Mouse (Mus musculus): ENCODE results near the gene Hs3st2. TPM values are rescaled to one million over a fixed set of nuclear protein-coding genes. Genes with fewer than 3 reads are reported as not detected.
A peak's percentile ranks its signal among the peaks of the same experiment; 100 is the strongest.

The Hs3st2 gene
- polyA plus RNA-seq, 2 experiments, result 1.1 TPM

DNA sequence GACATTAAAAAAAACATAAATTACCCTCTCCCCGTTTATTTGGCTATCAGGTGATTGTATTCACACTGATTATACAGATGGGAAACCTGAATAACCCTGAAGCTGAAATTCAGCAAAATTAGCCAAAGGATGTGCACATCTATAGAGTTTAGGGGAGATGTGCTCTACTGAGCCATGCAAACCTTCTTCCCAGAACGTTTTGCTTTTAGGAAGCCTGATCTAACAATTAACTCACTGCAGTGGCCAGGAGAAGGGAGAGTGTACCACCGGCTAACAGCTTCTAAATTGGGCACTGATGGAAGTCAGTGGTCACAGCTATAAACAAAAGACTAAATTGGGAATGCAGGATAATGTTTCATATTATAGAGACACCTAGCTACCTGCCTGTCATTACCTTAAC lies 66.4 kb downstream of the Hs3st2 start:
- DNase-seq (ENCODE audit: low spot score) (no peak), ATAC-seq (ENCODE audit: low FRiP score, low read depth) (no peak)
- Histone ChIP-seq H3K9me3 (ENCODE audit: control insufficient read depth, low read length) (no peaks in the 10 kb centered on the region), H3K4me2 (replicated peaks; ENCODE audit: low read depth, low read length, severe bottlenecking) (no peak overlapping the region), H3K27ac (replicated peaks; ENCODE audit: low read depth, low read length) (no peak overlapping the region), H3K4me3 (replicated peaks; ENCODE audit: low read length) (no peak overlapping the region), H3K27me3 (ENCODE audit: control insufficient read depth, insufficient read depth, low read length) (no peaks in the 10 kb centered on the region), H3K4me1 (ENCODE audit: control insufficient read depth, insufficient read depth, low read length) (no peaks in the 10 kb centered on the region), H3K9ac (ENCODE audit: low read depth, low read length, severe bottlenecking) (no peak overlapping the region), H3K36me3 (ENCODE audit: control insufficient read depth, insufficient read depth, low read length) (no peaks in the 10 kb centered on the region)
- 40% methylated on average over 3 of the region's 3 CpGs for WGBS
- TF ChIP-seq POLR2A (IDR thresholded peaks at IDR 0.05; ENCODE audit: borderline replicate concordance, extremely low read depth, insufficient read depth, insufficient read length), result no peak

DNA sequence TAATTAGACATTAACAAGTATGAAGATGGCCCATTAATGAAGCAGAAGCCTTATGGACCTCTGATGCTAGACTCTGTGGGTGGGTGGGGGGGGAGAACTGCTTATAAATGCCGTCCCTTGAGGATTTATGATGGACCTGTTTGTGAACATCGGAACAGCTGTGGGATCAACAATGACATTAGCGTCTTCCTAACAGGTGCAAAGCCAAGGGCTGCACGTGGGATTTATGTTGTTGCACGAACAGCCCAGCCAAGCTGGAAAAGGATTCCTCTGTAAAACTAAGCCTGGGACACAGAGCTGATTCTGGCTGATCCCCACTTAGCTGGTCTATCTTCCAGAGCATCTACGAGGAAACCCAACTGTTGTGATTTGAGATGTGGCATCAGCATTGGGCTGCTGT lies 69.0 kb downstream of the Hs3st2 start:
- Histone ChIP-seq H3K4me2 (replicated peaks; ENCODE audit: low read depth, low read length, severe bottlenecking) (no peak overlapping the region), H3K27ac (replicated peaks; ENCODE audit: low read depth, low read length) (no peak overlapping the region), H3K36me3 (ENCODE audit: control insufficient read depth, insufficient read depth, low read length) (no peaks in the 10 kb centered on the region), H3K4me3 (replicated peaks; ENCODE audit: low read length) (no peak overlapping the region), H3K4me1 (ENCODE audit: control insufficient read depth, insufficient read depth, low read length) (no peaks in the 10 kb centered on the region), H3K9ac (ENCODE audit: low read depth, low read length, severe bottlenecking) (no peak overlapping the region), H3K9me3 (ENCODE audit: control insufficient read depth, low read length) (no peaks in the 10 kb centered on the region), H3K27me3 (ENCODE audit: control insufficient read depth, insufficient read depth, low read length) (no peaks in the 10 kb centered on the region)
- DNase-seq (ENCODE audit: low spot score) (peak; percentile 15), ATAC-seq (ENCODE audit: low FRiP score, low read depth) (no peak)
- no peak for TF ChIP-seq POLR2A (IDR thresholded peaks at IDR 0.05; ENCODE audit: borderline replicate concordance, extremely low read depth, insufficient read depth, insufficient read length)
- 62% methylated on average over 6 of the region's 6 CpGs for WGBS

DNA sequence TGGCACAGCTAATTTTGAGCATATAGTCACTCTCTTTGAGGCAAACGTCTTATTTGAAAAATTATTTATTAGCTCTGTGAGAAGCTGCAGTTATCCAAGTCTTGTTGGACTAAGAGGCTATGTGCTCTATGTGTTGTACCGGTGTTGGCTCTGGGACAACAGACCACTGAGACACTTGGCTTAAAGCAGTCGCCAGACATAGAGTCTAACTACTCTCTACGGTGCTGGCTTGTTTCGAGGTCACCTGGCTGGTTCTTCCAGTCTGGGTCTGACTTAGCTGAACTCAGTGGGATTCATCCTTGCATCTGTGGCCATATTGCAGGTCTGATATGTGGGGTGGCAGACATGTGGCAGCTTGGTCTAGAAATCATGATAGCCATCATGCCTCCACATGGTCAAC lies 72.8 kb downstream of the Hs3st2 start:
- Histone ChIP-seq H3K27me3 (ENCODE audit: control insufficient read depth, insufficient read depth, low read length) (no peaks in the 10 kb centered on the region), H3K36me3 (ENCODE audit: control insufficient read depth, insufficient read depth, low read length) (no peaks in the 10 kb centered on the region), H3K4me1 (ENCODE audit: control insufficient read depth, insufficient read depth, low read length) (no peaks in the 10 kb centered on the region), H3K4me2 (replicated peaks; ENCODE audit: low read depth, low read length, severe bottlenecking) (no peak overlapping the region), H3K9me3 (ENCODE audit: control insufficient read depth, low read length) (no peaks in the 10 kb centered on the region), H3K27ac (replicated peaks; ENCODE audit: low read depth, low read length) (no peak overlapping the region), H3K9ac (ENCODE audit: low read depth, low read length, severe bottlenecking) (no peak overlapping the region), H3K4me3 (replicated peaks; ENCODE audit: low read length) (no peak overlapping the region)
- no peak for ATAC-seq (ENCODE audit: low FRiP score, low read depth)
- DNase-seq (ENCODE audit: low spot score), result no peak
- WGBS, result 87% methylated on average over 5 of the region's 5 CpGs
- no peak for TF ChIP-seq POLR2A (IDR thresholded peaks at IDR 0.05; ENCODE audit: borderline replicate concordance, extremely low read depth, insufficient read depth, insufficient read length)

DNA sequence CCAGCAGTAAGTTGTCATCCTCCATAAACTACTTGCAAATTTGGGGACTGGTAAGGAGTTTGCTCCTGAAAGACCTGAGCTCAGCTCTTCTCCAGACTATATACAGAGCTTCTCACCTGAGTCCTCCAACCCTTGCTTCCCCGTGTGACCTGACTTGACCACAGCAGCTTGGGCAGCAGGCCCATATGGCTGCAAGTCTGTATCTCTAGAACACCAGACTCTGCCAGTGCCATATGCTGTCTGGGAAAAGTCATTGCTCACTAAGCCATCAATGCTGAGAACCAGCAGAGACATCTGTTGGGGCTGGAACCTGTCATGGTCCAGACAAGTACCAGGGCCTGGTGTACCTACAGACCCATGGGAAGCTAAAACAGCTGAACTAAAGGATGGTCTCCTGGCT lies 73.5 kb downstream of the Hs3st2 start:
- H3K4me2 ChIP-seq (replicated peaks; ENCODE audit: low read depth, low read length, severe bottlenecking), result no peak overlapping the region
- no peaks in the 10 kb centered on the region for H3K27me3 ChIP-seq (ENCODE audit: control insufficient read depth, insufficient read depth, low read length)
- DNase-seq (ENCODE audit: low spot score) (no peak), ATAC-seq (ENCODE audit: low FRiP score, low read depth) (no peak)
- H3K9me3 ChIP-seq (ENCODE audit: control insufficient read depth, low read length), result no peaks in the 10 kb centered on the region
- WGBS, result 83% methylated on average over 1 of the region's 1 CpGs
- H3K4me1 ChIP-seq (ENCODE audit: control insufficient read depth, insufficient read depth, low read length), result no peaks in the 10 kb centered on the region
- H3K27ac ChIP-seq (replicated peaks; ENCODE audit: low read depth, low read length), result no peak overlapping the region
- H3K4me3 ChIP-seq (replicated peaks; ENCODE audit: low read length), result no peak overlapping the region
- H3K36me3 ChIP-seq (ENCODE audit: control insufficient read depth, insufficient read depth, low read length), result no peaks in the 10 kb centered on the region
- TF ChIP-seq POLR2A (IDR thresholded peaks at IDR 0.05; ENCODE audit: borderline replicate concordance, extremely low read depth, insufficient read depth, insufficient read length), result no peak
- no peak overlapping the region for H3K9ac ChIP-seq (ENCODE audit: low read depth, low read length, severe bottlenecking)

DNA sequence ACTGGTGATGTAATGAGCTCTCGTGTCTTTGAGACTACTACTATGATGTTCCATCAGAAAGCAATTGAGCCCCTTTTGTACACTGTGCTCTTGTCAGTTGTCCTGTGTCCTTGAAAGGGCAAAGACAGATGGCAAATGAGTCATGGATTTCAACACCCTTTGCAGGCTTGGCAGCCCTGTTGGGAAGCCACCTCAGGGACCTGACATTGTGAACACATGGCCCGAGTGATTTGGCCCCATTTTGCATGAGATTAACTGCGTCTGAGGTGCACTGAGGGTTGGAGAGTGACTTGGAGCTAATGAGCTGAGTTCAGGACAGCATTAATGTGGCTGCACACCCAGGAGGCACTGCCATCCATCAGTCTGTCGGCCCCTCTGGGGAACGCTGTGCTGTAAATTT lies 74.7 kb downstream of the Hs3st2 start:
- no peak for TF ChIP-seq POLR2A (IDR thresholded peaks at IDR 0.05; ENCODE audit: borderline replicate concordance, extremely low read depth, insufficient read depth, insufficient read length)
- no peaks in the 10 kb centered on the region for H3K27me3 ChIP-seq (ENCODE audit: control insufficient read depth, insufficient read depth, low read length)
- H3K27ac ChIP-seq (replicated peaks; ENCODE audit: low read depth, low read length), result no peak overlapping the region
- H3K9me3 ChIP-seq (ENCODE audit: control insufficient read depth, low read length), result no peaks in the 10 kb centered on the region
- H3K4me1 ChIP-seq (ENCODE audit: control insufficient read depth, insufficient read depth, low read length), result no peaks in the 10 kb centered on the region
- WGBS, result 61% methylated on average over 5 of the region's 5 CpGs
- ATAC-seq (ENCODE audit: low FRiP score, low read depth) (no peak), DNase-seq (ENCODE audit: low spot score) (no peak)
- no peak overlapping the region for H3K9ac ChIP-seq (ENCODE audit: low read depth, low read length, severe bottlenecking)
- H3K36me3 ChIP-seq (ENCODE audit: control insufficient read depth, insufficient read depth, low read length), result no peaks in the 10 kb centered on the region
- H3K4me2 ChIP-seq (replicated peaks; ENCODE audit: low read depth, low read length, severe bottlenecking), result no peak overlapping the region
- H3K4me3 ChIP-seq (replicated peaks; ENCODE audit: low read length), result no peak overlapping the region

DNA sequence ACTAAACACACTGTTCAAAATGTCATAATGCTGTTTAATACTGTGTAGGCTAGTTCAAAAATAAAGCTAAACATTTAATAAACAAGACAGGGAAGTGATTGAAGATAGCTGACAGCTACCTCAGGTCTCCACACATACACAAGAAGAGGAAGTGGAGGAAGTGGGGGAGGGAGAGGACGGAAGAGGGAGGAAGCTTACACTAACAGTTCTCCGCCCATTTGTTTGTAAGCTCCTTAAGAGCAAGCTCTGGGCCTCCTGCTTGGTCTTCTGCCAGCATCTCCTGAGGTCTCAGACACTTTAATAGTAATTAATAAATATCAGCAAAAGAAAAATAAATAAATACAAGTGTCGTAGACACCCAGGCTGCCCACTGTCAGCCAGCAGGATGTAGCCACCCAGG lies 77.8 kb downstream of the Hs3st2 start:
- H3K4me2 ChIP-seq (replicated peaks; ENCODE audit: low read depth, low read length, severe bottlenecking), result no peak overlapping the region
- H3K36me3 ChIP-seq (ENCODE audit: control insufficient read depth, insufficient read depth, low read length), result no peaks in the 10 kb centered on the region
- no peak overlapping the region for H3K4me3 ChIP-seq (replicated peaks; ENCODE audit: low read length)
- H3K9ac ChIP-seq (ENCODE audit: low read depth, low read length, severe bottlenecking), result no peak overlapping the region
- ATAC-seq (ENCODE audit: low FRiP score, low read depth) (0 out of 2 replicates have a peak, but pooled peaks have one; percentile 15), DNase-seq (ENCODE audit: low spot score) (no peak)
- no peaks in the 10 kb centered on the region for H3K4me1 ChIP-seq (ENCODE audit: control insufficient read depth, insufficient read depth, low read length)
- H3K27me3 ChIP-seq (ENCODE audit: control insufficient read depth, insufficient read depth, low read length), result no peaks in the 10 kb centered on the region
- no peak for TF ChIP-seq POLR2A (IDR thresholded peaks at IDR 0.05; ENCODE audit: borderline replicate concordance, extremely low read depth, insufficient read depth, insufficient read length)
- no peak overlapping the region for H3K27ac ChIP-seq (replicated peaks; ENCODE audit: low read depth, low read length)
- H3K9me3 ChIP-seq (ENCODE audit: control insufficient read depth, low read length), result no peaks in the 10 kb centered on the region
- WGBS, result 61% methylated on average over 3 of the region's 3 CpGs

All from limb, embryonic 14.5 days (tissue).